Mouse (Mus musculus): Measurements from ENCODE around the gene Hs3st2. TPM values are rescaled to one million over a fixed set of nuclear protein-coding genes. Genes with fewer than 3 reads are reported as not detected.

Gene Hs3st2
- polyA plus RNA-seq, 1 experiment from 2014 or later: 0.91 TPM

GRCm38 (mm10) chr7:121535987-121536386 is 144.3 kb downstream of the Hs3st2 start:
- H3K9me3 ChIP-seq (ENCODE audit: control insufficient read depth, low read length): no peaks in the 10 kb centered on the region
- no peak overlapping the region for H3K9ac ChIP-seq (ENCODE audit: low read length)
- no peaks in the 10 kb centered on the region for H3K36me3 ChIP-seq (ENCODE audit: control insufficient read depth, insufficient read depth, low read length)
- H3K4me3 ChIP-seq (ENCODE audit: low read depth, low read length): no peak overlapping the region
- H3K4me2 ChIP-seq (replicated peaks; ENCODE audit: low read depth): no peak overlapping the region
- WGBS: 48% methylated on average over 4 of the region's 4 CpGs
- H3K4me1 ChIP-seq (replicated peaks; ENCODE audit: control insufficient read depth, insufficient read depth): no peaks in the 10 kb centered on the region
- H3K27ac ChIP-seq (replicated peaks): no peak overlapping the region
- TF ChIP-seq CTCF (IDR thresholded peaks at IDR 0.05; ENCODE audit: low read depth) (no peak), EP300 (optimal IDR thresholded peaks at IDR 0.05) (no peak)
- DNase-seq (ENCODE audit: low spot score) (no peak), ATAC-seq (ENCODE audit: low FRiP score, low TSS enrichment) (no peak)
- no peaks in the 10 kb centered on the region for H3K27me3 ChIP-seq (ENCODE audit: control insufficient read depth, insufficient read depth, low read length)

DNA sequence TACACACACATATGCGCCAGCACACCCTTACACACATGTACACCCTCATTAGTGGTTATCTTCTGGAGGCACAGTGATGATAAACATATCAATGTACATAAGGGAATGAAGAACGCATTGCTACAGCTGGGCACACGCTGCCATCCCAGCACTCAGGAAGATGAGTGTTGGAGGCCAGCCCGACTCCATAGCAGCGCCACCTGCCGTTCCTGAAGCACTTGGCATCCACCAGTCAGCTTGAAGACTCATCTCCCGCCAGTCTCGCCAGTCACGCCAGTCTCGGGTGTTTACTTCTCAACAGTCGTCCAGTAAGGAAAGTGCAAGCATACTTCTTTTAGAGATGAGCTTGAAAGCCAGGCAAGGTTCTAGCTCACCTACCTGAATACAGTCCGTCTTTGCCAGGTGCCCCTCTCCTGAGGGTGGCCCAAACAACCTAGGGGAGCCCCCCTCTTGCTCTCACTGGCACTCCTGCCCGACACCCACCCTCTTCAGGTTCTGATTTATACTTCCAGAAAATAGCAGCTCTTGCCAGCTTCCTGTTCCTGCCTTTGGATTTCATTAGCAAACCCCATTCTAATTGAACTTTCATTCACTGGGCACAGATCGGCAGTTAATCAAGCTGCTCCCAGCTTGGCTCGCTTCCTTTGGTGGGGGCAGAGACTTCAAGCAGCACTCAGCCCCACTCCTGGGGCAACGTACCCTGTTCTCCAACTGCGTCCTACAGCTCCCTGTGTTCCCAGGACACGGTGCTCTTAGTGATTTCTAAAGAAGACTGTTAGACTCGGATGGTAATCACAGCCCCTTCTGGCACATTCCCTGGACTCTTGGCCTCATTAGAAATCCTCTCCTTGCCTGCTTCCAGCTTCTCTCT is 148.0 kb downstream of the Hs3st2 start:
- Histone ChIP-seq H3K27ac (replicated peaks) (no peak overlapping the region), H3K36me3 (ENCODE audit: control insufficient read depth, insufficient read depth, low read length) (no peaks in the 10 kb centered on the region), H3K9ac (ENCODE audit: low read length) (no peak overlapping the region), H3K4me3 (ENCODE audit: low read depth, low read length) (no peak overlapping the region), H3K9me3 (ENCODE audit: control insufficient read depth, low read length) (no peaks in the 10 kb centered on the region), H3K4me2 (replicated peaks; ENCODE audit: low read depth) (no peak overlapping the region), H3K4me1 (replicated peaks; ENCODE audit: control insufficient read depth, insufficient read depth) (no peaks in the 10 kb centered on the region), H3K27me3 (ENCODE audit: control insufficient read depth, insufficient read depth, low read length) (no peaks in the 10 kb centered on the region)
- ATAC-seq (ENCODE audit: low FRiP score, low TSS enrichment) (no peak), DNase-seq (ENCODE audit: low spot score) (peak; percentile 16)
- no peak for TF ChIP-seq EP300 (optimal IDR thresholded peaks at IDR 0.05)
- TF ChIP-seq CTCF (IDR thresholded peaks at IDR 0.05; ENCODE audit: low read depth): peak; percentile 52; the same call in 1 of the 2 replicates
- WGBS: 52% methylated on average over 19 of the region's 19 CpGs

GRCm38 (mm10) chr7:121542458-121542857 is 150.8 kb downstream of the Hs3st2 start:
- 29% methylated on average over 2 of the region's 2 CpGs for WGBS
- TF ChIP-seq EP300 (optimal IDR thresholded peaks at IDR 0.05) (no peak), CTCF (IDR thresholded peaks at IDR 0.05; ENCODE audit: low read depth) (peak; percentile 35)
- Histone ChIP-seq H3K36me3 (ENCODE audit: control insufficient read depth, insufficient read depth, low read length) (no peaks in the 10 kb centered on the region), H3K9me3 (ENCODE audit: control insufficient read depth, low read length) (no peaks in the 10 kb centered on the region), H3K9ac (ENCODE audit: low read length) (no peak overlapping the region), H3K4me2 (replicated peaks; ENCODE audit: low read depth) (no peak overlapping the region), H3K27ac (replicated peaks) (no peak overlapping the region), H3K4me3 (ENCODE audit: low read depth, low read length) (no peak overlapping the region), H3K4me1 (replicated peaks; ENCODE audit: control insufficient read depth, insufficient read depth) (no peaks in the 10 kb centered on the region), H3K27me3 (ENCODE audit: control insufficient read depth, insufficient read depth, low read length) (no peaks in the 10 kb centered on the region)
- DNase-seq (ENCODE audit: low spot score) (no peak), ATAC-seq (ENCODE audit: low FRiP score, low TSS enrichment) (no peak)

DNA sequence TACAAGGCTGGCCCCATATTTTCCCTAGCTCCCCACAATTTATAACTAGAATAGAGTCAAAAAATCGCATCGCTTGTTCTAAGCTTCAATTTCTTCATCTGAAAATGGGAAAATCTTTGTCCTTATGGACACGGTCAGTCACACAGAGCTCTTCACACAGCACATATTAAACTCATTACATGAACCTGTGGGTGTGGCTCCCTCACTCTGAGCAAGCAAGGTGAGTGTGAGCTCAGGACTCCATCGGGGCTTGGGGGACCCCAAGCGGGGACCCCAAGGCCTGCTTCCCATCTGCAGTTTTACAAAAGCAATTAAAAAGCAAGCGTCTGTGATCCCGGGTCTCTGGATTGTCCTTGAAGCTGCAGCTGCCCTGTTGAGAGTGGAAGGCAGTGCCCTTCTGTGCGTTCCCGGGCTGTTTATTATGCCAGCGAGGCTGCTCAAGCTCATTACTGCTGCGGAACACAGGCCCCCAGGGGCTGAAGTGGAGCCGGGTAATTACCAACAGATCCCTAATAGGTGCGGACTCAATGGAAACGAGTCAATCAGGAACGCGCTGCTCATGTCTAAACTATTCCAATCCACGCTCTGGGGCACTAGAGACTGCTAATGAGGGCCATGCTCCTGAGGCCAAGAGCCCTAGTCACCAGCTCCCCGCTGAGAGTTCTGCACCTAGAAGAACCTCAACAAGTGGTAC is 157.8 kb downstream of the Hs3st2 start:
- 83% methylated on average over 18 of the region's 18 CpGs for WGBS
- no peak overlapping the region for H3K4me3 ChIP-seq (ENCODE audit: low read depth, low read length)
- no peak for DNase-seq (ENCODE audit: low spot score)
- no peak for ATAC-seq (ENCODE audit: low FRiP score, low TSS enrichment)
- no peak overlapping the region for H3K9ac ChIP-seq (ENCODE audit: low read length)
- H3K27me3 ChIP-seq (ENCODE audit: control insufficient read depth, insufficient read depth, low read length): no peaks in the 10 kb centered on the region
- H3K4me1 ChIP-seq (replicated peaks; ENCODE audit: control insufficient read depth, insufficient read depth): no peaks in the 10 kb centered on the region
- no peak overlapping the region for H3K27ac ChIP-seq (replicated peaks)
- TF ChIP-seq CTCF (IDR thresholded peaks at IDR 0.05; ENCODE audit: low read depth) (no peak), EP300 (optimal IDR thresholded peaks at IDR 0.05) (no peak)
- H3K36me3 ChIP-seq (ENCODE audit: control insufficient read depth, insufficient read depth, low read length): no peaks in the 10 kb centered on the region
- no peaks in the 10 kb centered on the region for H3K9me3 ChIP-seq (ENCODE audit: control insufficient read depth, low read length)
- no peak overlapping the region for H3K4me2 ChIP-seq (replicated peaks; ENCODE audit: low read depth)

Measured in stomach, postnatal 0 days (tissue).